Mouse (Mus musculus) neural tube, embryonic 15.5 days (tissue): ENCODE data around the gene Kif3b. TPM values are rescaled to one million over a fixed set of nuclear protein-coding genes. Genes with fewer than 3 reads are reported as not detected.
A peak's percentile ranks its signal among the peaks of the same experiment; 100 is the strongest.
"Not testable (repeated sequence)": the region's sequence is repeated elsewhere in the genome, so short reads cannot be mapped to it uniquely, and the experiment has no call there.

Experiments
- ATAC-seq: fragments of 200-750 bp; cut with Nextera tagmentation; 2 replicates; pipeline ENCODE4 v1.8.0; 2017; ENCODE audit warnings: mild to moderate bottlenecking, moderate TSS enrichment, moderate library complexity; ENCODE audit not compliant: low FRiP score
- H3K27ac ChIP-seq: fragments of 300-500 bp; sonication (generic); replicated peaks from 2 replicates; pipeline ENCODE4 v1.5.1; 2015; ENCODE audit warnings: mild to moderate bottlenecking, inconsistent platforms
- H3K27me3 ChIP-seq: fragments of 300-500 bp; sonication (generic); replicated peaks from 2 replicates; pipeline ENCODE4 v1.6.1; 2015; ENCODE audit warnings: inconsistent platforms
- H3K36me3 ChIP-seq: fragments of 300-500 bp; sonication (generic); 2 replicates; pipeline ENCODE4 v1.6.1; 2015; ENCODE audit warnings: inconsistent platforms
- H3K4me1 ChIP-seq: fragments of 300-500 bp; sonication (generic); 2 replicates; pipeline ENCODE4 v1.6.1; 2015; ENCODE audit warnings: inconsistent platforms
- H3K4me2 ChIP-seq: fragments of 300-500 bp; sonication (generic); 2 replicates; pipeline ENCODE4 v1.6.1; 2015; ENCODE audit warnings: inconsistent platforms, mild to moderate bottlenecking, moderate library complexity
- H3K4me3 ChIP-seq: fragments of 300-500 bp; sonication (generic); replicated peaks from 2 replicates; pipeline ENCODE4 v1.5.1; 2015; ENCODE audit warnings: mild to moderate bottlenecking, inconsistent platforms
- H3K9ac ChIP-seq: fragments of 300-500 bp; sonication (generic); replicated peaks from 2 replicates; pipeline ENCODE4 v1.6.1; 2015; ENCODE audit warnings: mild to moderate bottlenecking, inconsistent platforms
- H3K9me3 ChIP-seq: fragments of 300-500 bp; sonication (generic); replicated peaks from 2 replicates; pipeline ENCODE4 v1.6.1; 2016; ENCODE audit warnings: inconsistent platforms
- WGBS: fragments of 180-500 bp; shearing (Covaris S2); methylation state at CpG from one replicate; pipeline ENCODE4 v1.1.7; 2015; ENCODE audit warnings: mixed read lengths; 5-methylcytosine and 5-hydroxymethylcytosine counted together
- polyA plus RNA-seq: library from polyadenylated mRNA; unstranded; fragments of >200 nt; fragmentation: Nextera tagmentation; extraction: Ambion mirVana; gene quantifications from 2 replicates; pipeline ENCODE4 v1.2.1, GENCODE M21; 2015

Gene Kif3b
- 18.1 and 21.9 TPM in 2 replicates for polyA plus RNA-seq

DNA sequence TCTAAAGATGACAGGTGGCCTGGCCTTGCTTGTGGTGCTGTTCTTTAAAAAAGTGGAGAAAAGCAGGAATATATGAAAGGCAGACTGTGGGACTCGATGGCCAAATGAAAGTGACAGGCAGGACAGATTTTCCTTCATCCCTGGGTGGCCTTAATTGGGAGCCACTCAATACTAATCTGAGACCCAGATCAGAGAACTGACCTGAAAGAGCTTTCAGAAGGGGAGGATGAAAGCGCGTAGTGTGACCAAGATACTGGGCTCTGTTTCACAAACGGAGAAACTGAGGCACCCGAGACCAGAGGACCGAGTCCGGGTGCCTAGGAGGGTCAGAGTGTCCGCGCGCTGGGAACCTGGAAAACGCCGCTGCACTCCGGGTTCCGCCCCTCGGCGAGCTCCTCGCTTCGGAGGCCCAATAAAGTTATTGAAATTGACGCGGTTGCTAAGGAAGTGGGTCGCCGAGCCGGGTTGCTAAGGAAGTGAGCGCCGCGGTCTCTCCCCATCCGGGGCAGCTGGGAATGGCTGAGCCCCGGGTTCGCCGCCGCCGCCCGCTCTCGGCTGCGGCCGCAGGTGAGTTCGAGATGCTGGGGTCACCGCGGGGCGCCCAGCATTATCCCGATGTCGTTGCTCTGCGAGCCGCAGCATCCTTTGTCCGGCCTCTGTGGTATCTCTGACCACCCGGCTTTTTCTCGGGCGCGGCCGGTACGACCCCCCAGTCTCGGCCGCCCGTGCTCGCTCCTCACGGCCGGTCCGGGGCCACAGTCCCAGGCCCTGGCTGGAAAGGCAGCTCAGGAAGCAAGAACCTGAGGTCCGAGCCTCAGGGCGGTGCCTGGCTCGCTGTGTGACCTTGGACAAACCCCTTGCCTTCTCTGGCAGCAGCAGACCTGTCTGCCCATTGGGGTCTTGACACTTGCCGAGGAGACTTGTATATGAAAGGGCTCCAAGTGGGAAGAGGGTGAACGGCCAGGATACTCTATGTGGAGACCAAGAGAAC is at the start of gene Kif3b:
TSS of gene Kif3b (plus strand) at position 476 of the 991 bp plus-strand sequence.
- no peaks in the 10 kb centered on the region for H3K27me3 ChIP-seq
- H3K4me2 ChIP-seq = peak within 1 kb of the TSS; percentile 83
- H3K4me3 ChIP-seq = peak within 1 kb of the TSS; percentile 99
- under 1% methylated on average over 63 of the region's 63 CpGs for WGBS
- peaks cover 31% of the 10 kb centered on the region for H3K4me1 ChIP-seq
- no peaks in the 10 kb centered on the region for H3K9me3 ChIP-seq
- peak within 1 kb of the TSS; percentile 97 for H3K9ac ChIP-seq
- peak; percentile 95 for ATAC-seq
- H3K27ac ChIP-seq = peak within 1 kb of the TSS; percentile 70
- no peaks in the 10 kb centered on the region for H3K36me3 ChIP-seq

DNA sequence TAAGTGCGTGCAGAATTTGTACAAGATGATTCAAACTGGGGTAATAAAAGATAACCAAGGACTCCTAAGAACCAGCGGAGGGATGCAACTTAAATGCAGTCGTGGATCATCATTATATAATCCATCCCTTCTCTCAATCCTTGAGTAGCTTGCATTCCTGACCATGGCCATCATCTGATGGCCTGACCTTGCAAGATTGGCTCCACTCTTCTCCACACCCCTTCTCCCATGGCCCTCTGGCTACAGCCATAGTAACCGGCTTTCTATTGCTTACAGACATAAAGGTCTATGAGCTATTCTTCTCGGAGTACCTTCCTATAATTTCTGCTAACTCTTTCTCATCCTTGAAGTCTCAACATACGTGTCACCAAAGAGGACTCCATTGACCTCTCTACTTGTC is 49.1 kb upstream of the Kif3b start:
- WGBS = 65% methylated on average over 6 of the region's 6 CpGs
- Histone ChIP-seq H3K27me3 (no peaks in the 10 kb centered on the region), H3K9me3 (no peaks in the 10 kb centered on the region), H3K36me3 (no peaks in the 10 kb centered on the region), H3K9ac (peak overlapping the region; percentile 96; the same call in 1 of the 2 replicates), H3K4me1 (peaks cover 45% of the 10 kb centered on the region), H3K4me3 (peak overlapping the region; percentile 91), H3K4me2 (peak overlapping the region; percentile 78), H3K27ac (0 out of 2 replicates have a peak overlapping the region, but pooled peaks have one; percentile 28)
- ATAC-seq = no peak

DNA sequence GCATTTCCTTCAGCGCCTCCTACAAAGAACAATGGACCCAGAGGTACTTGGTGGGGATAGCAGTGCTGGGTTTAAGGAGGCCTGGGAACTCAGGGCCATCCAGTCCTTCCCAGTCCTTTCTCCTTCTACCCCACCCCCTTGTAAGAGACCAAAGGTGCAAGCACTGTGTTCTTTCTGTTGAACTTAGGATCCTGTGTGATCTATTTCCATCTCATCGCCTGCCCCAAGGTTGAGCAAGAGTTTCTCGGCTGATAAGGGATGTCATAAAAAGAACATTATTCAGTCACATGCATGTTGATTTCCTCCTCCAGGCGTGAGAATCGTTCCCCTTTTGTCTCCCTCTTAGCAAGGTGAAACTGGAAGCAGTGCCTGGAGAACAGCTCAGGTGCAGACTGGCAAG is 41.5 kb upstream of the Kif3b start:
- 85% methylated on average over 5 of the region's 5 CpGs for WGBS
- no peak overlapping the region for H3K4me2 ChIP-seq
- no peak overlapping the region for H3K27ac ChIP-seq
- peaks cover 46% of the 10 kb centered on the region for H3K36me3 ChIP-seq
- ATAC-seq = no peak
- no peak overlapping the region for H3K4me3 ChIP-seq
- H3K9ac ChIP-seq = no peak overlapping the region
- no peaks in the 10 kb centered on the region for H3K4me1 ChIP-seq
- no peaks in the 10 kb centered on the region for H3K27me3 ChIP-seq
- H3K9me3 ChIP-seq = no peaks in the 10 kb centered on the region

DNA sequence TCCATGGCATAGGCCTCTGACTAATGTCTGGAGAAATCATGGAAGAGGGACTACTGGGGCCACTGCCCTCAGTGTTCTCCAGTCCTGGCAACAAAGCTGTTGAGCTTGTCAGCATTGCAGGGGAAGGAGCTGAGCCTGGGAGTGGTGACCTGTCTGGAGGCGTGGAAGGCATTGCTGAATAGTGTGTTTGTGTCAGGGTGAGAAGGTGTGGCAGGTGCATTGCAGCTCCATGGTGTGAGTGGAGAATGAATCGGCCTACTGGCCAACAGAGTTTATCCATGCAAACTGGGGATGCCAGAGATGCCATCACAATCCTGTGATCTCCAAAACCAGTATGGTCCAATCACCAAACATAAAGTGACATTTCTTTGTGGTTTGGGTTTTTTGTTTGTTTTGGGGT is 34.6 kb upstream of the Kif3b start:
- no peaks in the 10 kb centered on the region for H3K4me1 ChIP-seq
- ATAC-seq = no peak
- H3K36me3 ChIP-seq = peaks cover 31% of the 10 kb centered on the region
- no peak overlapping the region for H3K4me3 ChIP-seq
- no peaks in the 10 kb centered on the region for H3K9me3 ChIP-seq
- H3K27me3 ChIP-seq = no peaks in the 10 kb centered on the region
- H3K27ac ChIP-seq = no peak overlapping the region
- WGBS = 96% methylated on average over 2 of the region's 2 CpGs
- H3K9ac ChIP-seq = no peak overlapping the region
- H3K4me2 ChIP-seq = no peak overlapping the region

DNA sequence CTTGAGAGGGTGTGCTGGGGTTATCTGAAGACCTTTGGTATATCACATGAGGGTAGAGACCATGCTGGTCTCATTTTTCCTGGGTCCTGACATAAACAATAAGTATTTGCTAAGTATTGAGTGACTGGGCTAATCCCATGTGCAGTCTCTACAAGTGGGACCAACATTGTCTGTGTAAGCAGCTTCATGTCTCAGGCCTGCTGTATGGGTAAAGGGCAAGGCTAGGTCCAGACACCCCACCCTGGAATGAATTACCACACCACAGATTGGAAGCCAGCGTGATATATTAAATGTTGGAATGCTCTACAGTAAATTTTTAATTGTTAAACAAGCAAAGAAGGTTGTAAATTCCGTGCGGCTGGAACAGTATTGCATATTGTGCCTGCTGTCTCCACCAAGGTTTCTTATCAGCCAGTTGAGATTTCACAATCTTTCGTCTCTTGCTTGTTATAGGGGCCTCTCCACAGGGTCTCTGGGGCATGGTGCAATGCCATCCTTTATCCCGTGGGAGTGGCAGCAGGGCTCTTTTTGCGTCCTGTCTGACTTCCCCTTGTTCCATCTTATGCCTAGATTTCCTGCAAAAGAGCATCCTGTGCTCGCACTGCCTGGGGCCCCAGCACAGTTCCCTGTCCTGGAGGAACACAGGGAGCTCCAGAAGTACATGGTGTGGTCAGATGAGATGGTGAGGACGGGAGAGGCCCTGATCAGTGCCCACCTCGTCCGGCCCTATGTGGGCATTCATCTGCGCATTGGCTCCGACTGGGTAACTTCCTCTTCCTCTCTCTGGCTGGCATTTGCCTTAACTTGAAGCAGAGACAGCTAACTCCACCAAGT is 32.0 kb upstream of the Kif3b start:
- no peak overlapping the region for H3K27ac ChIP-seq
- H3K27me3 ChIP-seq = no peaks in the 10 kb centered on the region
- H3K4me2 ChIP-seq = no peak overlapping the region
- no peak overlapping the region for H3K9ac ChIP-seq
- no peaks in the 10 kb centered on the region for H3K4me1 ChIP-seq
- no peak overlapping the region for H3K4me3 ChIP-seq
- H3K9me3 ChIP-seq = no peaks in the 10 kb centered on the region
- ATAC-seq = no peak
- H3K36me3 ChIP-seq = peaks cover 35% of the 10 kb centered on the region
- 85% methylated on average over 12 of the region's 12 CpGs for WGBS

DNA sequence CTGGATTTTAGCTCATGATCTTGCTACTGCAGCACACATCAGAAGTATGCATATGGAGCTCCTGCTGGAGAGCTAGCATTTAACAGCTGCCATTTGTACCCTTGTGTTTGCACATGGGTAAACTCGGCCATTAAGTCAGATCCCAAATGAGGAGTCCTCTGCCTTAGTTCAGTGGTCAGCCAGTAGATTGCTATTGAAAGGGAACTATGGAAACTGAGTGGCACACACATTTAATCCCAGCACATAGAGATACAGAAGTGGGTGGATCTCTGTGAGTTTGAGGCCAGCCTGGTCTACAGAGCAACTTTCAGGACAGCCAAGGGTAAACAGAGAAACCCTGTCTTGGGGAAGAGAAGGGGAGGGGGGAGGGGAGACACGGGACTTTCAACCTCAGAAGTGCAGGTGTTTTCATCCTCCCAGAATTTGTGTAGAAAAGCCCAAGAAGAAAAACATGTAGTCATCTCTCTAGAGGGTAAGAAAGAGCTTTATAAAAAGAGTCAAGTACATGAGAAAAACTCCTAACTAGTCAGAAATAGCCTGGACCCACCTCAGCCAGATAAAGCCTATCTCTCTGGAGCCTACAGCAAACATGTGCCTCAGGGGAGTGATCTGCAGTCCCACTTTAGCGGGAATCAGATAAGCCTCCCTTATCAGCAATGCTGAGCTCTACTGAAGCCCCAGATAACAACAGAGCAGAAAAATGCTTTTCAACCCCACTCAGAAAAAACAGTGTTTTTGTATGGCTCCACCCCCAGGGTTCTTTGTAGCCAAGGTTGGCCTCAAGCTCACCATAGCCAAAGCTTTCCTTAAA is 31.1 kb upstream of the Kif3b start:
- Histone ChIP-seq H3K4me2 (no peak overlapping the region), H3K9ac (no peak overlapping the region), H3K27me3 (no peaks in the 10 kb centered on the region), H3K27ac (no peak overlapping the region), H3K4me3 (no peak overlapping the region), H3K36me3 (peaks cover 41% of the 10 kb centered on the region), H3K4me1 (no peaks in the 10 kb centered on the region), H3K9me3 (no peaks in the 10 kb centered on the region)
- ATAC-seq = no peak
- 76% methylated on average over 3 of the region's 3 CpGs for whole genome bisulfite sequencing

DNA sequence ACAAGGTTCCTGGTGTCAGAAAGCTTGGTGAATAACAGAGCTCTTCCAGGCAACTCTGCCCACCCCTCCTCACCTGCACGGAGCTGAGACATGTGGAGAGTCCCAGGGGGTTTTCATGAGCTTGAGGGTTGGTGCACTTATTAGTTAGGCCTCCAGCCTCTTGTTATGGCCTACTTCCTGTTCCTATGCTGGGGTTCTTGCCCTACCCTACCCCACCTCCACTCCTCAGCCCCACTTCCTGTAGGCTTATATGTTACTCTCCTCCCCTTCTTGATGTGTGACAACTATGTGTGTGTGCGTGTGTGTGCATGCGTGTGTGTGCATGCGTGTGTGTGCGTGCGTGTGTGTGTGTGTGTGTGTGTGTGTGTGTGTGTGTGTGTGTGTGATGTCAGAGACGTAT is 28.2 kb upstream of the Kif3b start:
- no peak overlapping the region for H3K4me3 ChIP-seq
- no peaks in the 10 kb centered on the region for H3K27me3 ChIP-seq
- no peaks in the 10 kb centered on the region for H3K9me3 ChIP-seq
- H3K4me2 ChIP-seq = no peak overlapping the region
- ATAC-seq = no peak
- H3K27ac ChIP-seq = no peak overlapping the region
- no peak overlapping the region for H3K9ac ChIP-seq
- H3K4me1 ChIP-seq = no peaks in the 10 kb centered on the region
- H3K36me3 ChIP-seq = peaks cover 57% of the 10 kb centered on the region
- 89% methylated on average over 7 of the region's 7 CpGs for WGBS

DNA sequence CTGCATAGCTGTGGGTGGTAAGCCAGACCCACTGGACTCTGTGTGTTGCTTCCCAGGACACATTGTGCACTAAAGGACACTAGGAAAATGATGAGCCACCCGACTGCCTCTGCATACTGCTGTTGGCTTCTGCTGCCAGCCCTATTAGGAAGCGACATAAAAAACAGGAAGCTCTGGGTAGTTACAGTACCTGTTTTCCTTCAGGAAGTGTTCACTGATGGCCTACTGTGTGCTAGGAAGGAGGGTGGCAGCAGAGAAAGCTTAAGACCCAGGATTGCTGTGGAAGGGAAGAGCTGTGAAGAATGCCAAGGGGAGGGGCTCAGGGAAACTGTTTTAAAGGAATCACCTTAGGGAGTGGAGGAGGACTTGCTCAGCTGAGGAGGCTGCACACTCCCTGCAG is 23.9 kb upstream of the Kif3b start:
- no peak overlapping the region for H3K27ac ChIP-seq
- H3K27me3 ChIP-seq = no peaks in the 10 kb centered on the region
- peaks cover 46% of the 10 kb centered on the region for H3K36me3 ChIP-seq
- no peaks in the 10 kb centered on the region for H3K9me3 ChIP-seq
- WGBS = 92% methylated on average over 2 of the region's 2 CpGs
- ATAC-seq = no peak
- H3K9ac ChIP-seq = no peak overlapping the region
- H3K4me2 ChIP-seq = no peak overlapping the region
- no peak overlapping the region for H3K4me3 ChIP-seq
- H3K4me1 ChIP-seq = no peaks in the 10 kb centered on the region

DNA sequence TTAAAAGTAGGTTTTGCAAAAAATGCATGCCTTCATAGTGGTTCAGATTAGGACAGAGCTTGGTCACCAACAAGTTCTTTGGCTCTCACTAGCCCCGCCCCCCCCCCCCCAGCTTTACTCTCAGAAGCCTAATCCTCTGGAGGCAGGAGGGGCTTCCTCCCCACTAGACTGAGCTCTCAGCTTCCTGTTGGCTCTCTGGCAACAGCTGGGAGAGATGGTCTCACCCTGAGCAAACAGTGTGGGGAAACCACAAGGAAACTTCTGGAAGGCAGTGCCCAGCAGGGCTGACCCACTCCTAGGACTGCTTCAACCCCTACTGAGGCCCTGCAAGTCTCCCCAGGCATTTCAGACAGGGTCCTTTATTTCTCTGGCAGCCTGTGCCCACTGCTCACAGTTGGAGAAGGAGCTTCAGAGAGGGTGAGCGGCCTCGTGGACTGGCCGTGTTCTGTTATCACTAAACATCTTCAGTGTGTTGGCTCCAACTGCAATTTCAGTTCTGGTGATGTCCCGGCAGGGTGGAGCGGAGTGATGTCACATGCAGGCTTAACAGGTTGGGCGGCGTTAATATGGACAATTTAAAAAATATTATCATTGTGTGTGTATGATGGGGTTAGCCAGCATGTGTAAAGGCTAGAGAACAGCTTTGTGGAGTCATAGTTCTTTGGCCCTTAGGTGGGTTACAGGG is 20.8 kb upstream of the Kif3b start:
- peaks cover 19% of the 10 kb centered on the region for H3K36me3 ChIP-seq
- not testable (repeated sequence) for H3K4me1 ChIP-seq, H3K9me3 ChIP-seq, H3K9ac ChIP-seq, H3K27ac ChIP-seq, H3K4me2 ChIP-seq, ATAC-seq, H3K4me3 ChIP-seq, H3K27me3 ChIP-seq
- 79% methylated on average over 8 of the region's 8 CpGs for WGBS

DNA sequence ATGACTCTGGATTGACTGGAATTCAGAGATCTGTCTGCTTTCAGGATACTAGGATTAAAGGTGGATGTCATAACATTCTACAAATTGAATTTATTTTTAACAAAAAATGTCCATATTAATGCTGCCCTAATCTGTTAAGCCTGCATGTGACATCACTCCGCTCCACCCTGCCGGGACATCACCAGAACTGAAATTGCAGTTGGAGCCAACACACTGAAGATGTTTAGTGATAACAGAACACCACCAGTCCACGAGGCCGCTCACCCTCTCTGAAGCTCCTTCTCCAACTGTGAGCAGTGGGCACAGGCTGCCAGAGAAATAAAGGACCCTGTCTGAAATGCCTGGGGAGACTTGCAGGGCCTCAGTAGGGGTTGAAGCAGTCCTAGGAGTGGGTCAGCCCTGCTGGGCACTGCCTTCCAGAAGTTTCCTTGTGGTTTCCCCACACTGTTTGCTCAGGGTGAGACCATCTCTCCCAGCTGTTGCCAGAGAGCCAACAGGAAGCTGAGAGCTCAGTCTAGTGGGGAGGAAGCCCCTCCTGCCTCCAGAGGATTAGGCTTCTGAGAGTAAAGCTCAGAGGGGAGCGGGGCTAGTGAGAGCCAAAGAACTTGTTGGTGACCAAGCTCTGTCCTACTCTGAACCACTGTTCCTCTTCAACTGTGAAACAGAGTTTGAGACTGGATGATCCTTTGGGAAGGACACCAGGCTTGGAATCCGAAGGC is 16.9 kb upstream of the Kif3b start:
- H3K4me2 ChIP-seq, H3K9me3 ChIP-seq, H3K27me3 ChIP-seq, H3K36me3 ChIP-seq, H3K4me1 ChIP-seq, H3K9ac ChIP-seq, H3K27ac ChIP-seq, ATAC-seq, H3K4me3 ChIP-seq: not testable (repeated sequence)
- WGBS = 83% methylated on average over 6 of the region's 6 CpGs
